Mouse (Mus musculus) layer of hippocampus, adult 11-12 months (tissue): ENCODE data around the gene Esyt2.

ENCODE experiments used
- DNase-seq: peaks from one replicate; pipeline ENCODE4 v3.0.0; 2022; ENCODE audit warnings: low spot score

Esyt2 gene

GRCm38 (mm10) chr12:116280149-116280652 lies 795 bp upstream of the Esyt2 start:
- DNase-seq: no peak

- peak; percentile 19 for DNase-seq
These were observed 658 bp downstream of the Esyt2 start for GRCm38 (mm10) chr12:116281427-116282281.

- no peak for DNase-seq
These were observed 1.9 kb downstream of the Esyt2 start for GRCm38 (mm10) chr12:116282856-116283255.

- DNase-seq: no peak
These were observed 2.5 kb downstream of the Esyt2 start for GRCm38 (mm10) chr12:116283511-116283910.

- no peak for DNase-seq
These were observed 12.2 kb downstream of the Esyt2 start for GRCm38 (mm10) chr12:116293185-116293584.

- peak; percentile 18 for DNase-seq
These were observed 12.8 kb downstream of the Esyt2 start for GRCm38 (mm10) chr12:116293599-116294292.

- DNase-seq: no peak
These were observed 18.9 kb downstream of the Esyt2 start for GRCm38 (mm10) chr12:116299906-116300305.

GRCm38 (mm10) chr12:116302181-116302580 lies 21.2 kb downstream of the Esyt2 start:
- DNase-seq: no peak

GRCm38 (mm10) chr12:116306042-116306441 lies 25.0 kb downstream of the Esyt2 start:
- no peak for DNase-seq

GRCm38 (mm10) chr12:116307870-116308269 lies 26.9 kb downstream of the Esyt2 start:
- no peak for DNase-seq

- no peak for DNase-seq
These were observed 27.6 kb downstream of the Esyt2 start for GRCm38 (mm10) chr12:116308612-116309011.

GRCm38 (mm10) chr12:116313816-116314215 lies 32.8 kb downstream of the Esyt2 start:
- no peak for DNase-seq

GRCm38 (mm10) chr12:116315498-116315897 lies 34.5 kb downstream of the Esyt2 start:
- no peak for DNase-seq

GRCm38 (mm10) chr12:116317818-116318217 lies 36.8 kb downstream of the Esyt2 start:
- no peak for DNase-seq

GRCm38 (mm10) chr12:116325545-116325944 lies 44.5 kb downstream of the Esyt2 start:
- DNase-seq: peak; percentile 25

- no peak for DNase-seq
These were observed 45.2 kb downstream of the Esyt2 start for GRCm38 (mm10) chr12:116326159-116326558.

GRCm38 (mm10) chr12:116334253-116334652 lies 53.3 kb downstream of the Esyt2 start:
- no peak for DNase-seq

GRCm38 (mm10) chr12:116340160-116340559 lies 59.2 kb downstream of the Esyt2 start:
- no peak for DNase-seq

GRCm38 (mm10) chr12:116348755-116349286 lies 67.8 kb downstream of the Esyt2 start:
- no peak for DNase-seq

GRCm38 (mm10) chr12:116349376-116349775 lies 68.4 kb downstream of the Esyt2 start:
- no peak for DNase-seq

- DNase-seq: no peak
These were observed 70.0 kb downstream of the Esyt2 start for GRCm38 (mm10) chr12:116351022-116351421.

GRCm38 (mm10) chr12:116352404-116352803 lies 71.4 kb downstream of the Esyt2 start:
- no peak for DNase-seq

GRCm38 (mm10) chr12:116354694-116355093 lies 73.7 kb downstream of the Esyt2 start:
- no peak for DNase-seq
